Mouse (Mus musculus) cerebellum, adult 2 months (tissue): ENCODE measurements around the gene Smarca4.

Source experiments
- CTCF ChIP-seq: fragments of 200-500 bp; IDR thresholded peaks from 2 replicates; pipeline ENCODE4 v1.5.1; 2011; ENCODE audit warnings: low read depth, mild to moderate bottlenecking, control low read depth, low read length, moderate library complexity, borderline replicate concordance; ENCODE audit not compliant: insufficient read depth
- POLR2A ChIP-seq: fragments of 200-500 bp; IDR thresholded peaks from 2 replicates; pipeline ENCODE4 v1.6.1; 2011; ENCODE audit warnings: low read length, control low read depth, borderline replicate concordance; ENCODE audit not compliant: insufficient read depth

DNA sequence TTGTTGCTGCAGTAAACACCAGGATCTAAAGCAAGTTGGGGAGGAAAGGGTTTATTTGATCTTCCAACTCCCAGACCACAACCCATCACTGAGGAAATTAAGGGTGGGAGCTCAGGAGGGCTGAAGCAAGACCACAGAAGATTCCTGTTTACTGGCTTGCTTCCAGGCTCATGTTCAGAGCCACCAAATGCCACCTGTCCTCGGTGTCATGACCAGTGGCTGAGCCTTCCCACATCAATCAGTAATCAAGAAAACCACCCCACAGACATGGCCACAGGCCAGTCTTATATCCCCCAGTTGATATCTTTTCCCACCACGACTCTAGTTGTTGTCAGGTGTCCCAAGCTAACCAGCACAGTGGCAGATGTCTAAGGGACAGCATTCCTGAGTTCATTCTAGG, 37.3 kb downstream of the Smarca4 start:
- TF ChIP-seq CTCF (no peak), POLR2A (no peak)
